Mouse (Mus musculus) CD8-positive naive resting alpha-beta T cell, adult 2 months (primary cell): ENCODE results near the gene Ucp3.
A peak's percentile ranks its signal among the peaks of the same experiment; 100 is the strongest.
"Not testable (repeated sequence)": the region's sequence is repeated elsewhere in the genome, so short reads cannot be mapped to it uniquely, and the experiment has no call there.

Experiments used
- DNase-seq, 2 experiments: peaks; one replicate each; pipeline ENCODE4 v3.0.0; 2022; ENCODE audit warnings: low read depth in 2 of 2, low spot score in 2 of 2

Gene Ucp3

DNA sequence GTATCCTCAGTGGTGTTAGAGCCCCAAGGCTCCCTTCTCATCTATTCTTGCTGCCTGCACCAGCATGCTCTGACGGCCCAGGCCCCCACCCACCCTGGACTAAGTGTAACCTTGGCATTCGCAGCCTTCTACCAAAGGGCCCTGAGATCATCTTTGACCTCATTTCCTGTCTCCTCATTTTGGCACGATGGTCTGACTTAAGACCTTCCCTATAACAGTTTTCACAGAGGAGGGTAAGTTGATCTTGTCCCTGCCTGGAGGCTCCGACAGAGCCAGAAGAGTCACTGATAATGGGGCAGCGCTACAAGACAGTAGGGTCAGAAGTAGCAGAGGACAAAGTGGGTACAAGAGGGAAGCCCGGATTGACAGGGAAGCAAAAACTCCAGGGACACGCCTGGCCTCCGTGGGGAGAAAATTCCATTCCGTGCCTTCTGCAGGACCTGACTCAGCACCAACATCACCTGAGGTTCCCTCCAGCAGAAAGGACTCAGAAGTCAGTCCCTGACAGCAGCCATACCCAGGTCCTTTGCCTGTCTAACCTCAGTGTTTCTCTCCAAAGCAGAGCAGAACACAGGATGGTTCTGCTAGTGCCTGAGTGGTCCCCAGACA lies 1.2 kb downstream of the Ucp3 start:
- no peak for DNase-seq

DNA sequence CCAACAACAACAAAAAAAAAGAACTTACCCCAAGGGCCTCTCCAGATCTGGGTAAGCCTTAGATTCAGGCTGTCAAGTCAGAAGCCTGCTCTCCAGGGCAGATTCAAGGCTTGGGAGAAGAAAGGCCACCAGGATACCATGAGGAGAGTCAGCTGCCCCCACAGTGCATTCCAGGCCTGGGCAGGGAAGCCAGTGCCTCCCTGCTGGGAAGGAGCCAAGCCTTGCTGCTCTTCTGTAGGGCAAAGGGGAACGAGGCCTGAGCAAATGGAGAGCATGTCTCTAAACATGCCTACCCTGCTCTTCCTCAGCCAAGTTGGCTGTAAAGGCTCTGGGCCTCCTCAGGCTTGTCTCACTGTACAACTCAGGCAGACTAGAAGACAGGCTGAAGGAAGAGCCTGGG lies 1.9 kb downstream of the Ucp3 start:
- DNase-seq: no peak

DNA sequence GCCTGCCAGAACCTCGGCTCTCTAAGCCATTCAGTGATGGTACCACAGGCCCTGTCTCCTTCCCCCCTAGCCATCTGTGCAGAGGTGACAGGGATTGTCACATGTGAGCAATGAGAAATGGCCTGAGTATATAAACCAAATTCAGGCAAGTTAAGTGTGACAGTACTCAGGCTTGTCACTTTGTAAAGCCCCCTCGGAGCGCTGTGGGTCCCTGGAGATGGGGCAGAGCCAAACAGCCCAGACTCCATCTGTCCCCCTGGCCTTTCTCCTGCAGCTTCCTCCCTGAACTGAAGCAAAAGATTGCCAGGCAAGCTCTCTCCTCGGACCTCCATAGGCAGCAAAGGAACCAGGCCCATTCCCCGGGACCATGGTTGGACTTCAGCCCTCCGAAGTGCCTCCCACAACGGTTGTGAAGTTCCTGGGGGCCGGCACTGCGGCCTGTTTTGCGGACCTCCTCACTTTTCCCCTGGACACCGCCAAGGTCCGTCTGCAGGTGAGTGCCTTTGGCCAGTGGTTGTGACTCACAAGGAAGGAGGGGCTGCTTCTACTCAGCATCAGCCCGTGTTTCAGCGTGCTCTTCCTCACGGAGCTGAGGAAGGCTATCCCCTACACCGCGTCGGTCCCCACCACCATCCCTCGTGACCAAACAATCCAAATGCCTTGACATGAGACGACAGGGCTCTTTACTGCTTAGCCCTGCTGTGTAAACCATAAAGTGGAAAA lies 6.5 kb downstream of the Ucp3 start:
- DNase-seq: no peak

DNA sequence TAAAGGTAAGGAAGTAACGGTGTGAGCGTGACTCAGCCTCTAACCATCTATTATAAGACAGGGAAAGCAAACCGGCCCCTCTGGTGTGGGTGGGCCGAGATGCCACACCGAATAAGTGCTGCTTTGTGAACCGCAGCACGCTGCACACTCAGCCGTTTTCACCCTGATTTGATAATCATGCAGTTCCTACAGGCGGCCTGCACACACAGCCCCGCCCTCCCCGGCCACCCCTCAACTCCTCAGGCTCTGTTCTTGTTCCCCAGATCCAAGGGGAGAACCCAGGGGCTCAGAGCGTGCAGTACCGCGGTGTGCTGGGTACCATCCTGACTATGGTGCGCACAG lies 7.0 kb downstream of the Ucp3 start:
- no peak for DNase-seq

DNA sequence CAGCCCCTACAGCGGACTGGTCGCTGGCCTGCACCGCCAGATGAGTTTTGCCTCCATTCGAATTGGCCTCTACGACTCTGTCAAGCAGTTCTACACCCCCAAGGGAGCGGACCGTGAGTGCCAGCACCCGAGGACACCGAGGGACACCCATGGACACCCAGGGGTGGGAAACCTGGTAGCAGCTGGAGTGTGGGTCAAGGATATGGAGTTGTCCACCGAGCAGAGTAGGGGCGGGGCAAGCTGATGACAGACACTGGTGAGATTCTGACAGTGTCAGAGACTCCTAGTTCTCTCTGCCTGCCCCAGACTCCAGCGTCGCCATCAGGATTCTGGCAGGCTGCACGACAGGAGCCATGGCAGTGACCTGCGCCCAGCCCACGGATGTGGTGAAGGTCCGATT lies 7.4 kb downstream of the Ucp3 start:
- no peak for DNase-seq

DNA sequence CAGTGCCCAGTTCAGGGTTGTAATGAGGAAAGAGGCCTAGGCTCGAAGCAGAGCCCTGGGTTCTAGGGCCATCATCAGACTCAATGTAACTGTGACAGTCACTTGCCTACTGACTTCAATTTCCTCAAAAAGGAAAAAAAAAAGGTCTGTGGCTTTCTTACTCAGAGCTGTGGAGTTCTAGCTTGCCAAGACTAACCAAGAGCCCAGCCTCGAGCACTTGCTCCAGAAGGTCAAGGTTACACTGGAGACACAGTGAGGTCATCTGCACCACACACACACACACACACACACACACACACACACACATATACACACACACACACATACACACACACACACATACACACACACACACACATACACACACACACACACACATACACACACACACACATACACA lies 9.3 kb downstream of the Ucp3 start:
- not testable (repeated sequence) for DNase-seq

DNA sequence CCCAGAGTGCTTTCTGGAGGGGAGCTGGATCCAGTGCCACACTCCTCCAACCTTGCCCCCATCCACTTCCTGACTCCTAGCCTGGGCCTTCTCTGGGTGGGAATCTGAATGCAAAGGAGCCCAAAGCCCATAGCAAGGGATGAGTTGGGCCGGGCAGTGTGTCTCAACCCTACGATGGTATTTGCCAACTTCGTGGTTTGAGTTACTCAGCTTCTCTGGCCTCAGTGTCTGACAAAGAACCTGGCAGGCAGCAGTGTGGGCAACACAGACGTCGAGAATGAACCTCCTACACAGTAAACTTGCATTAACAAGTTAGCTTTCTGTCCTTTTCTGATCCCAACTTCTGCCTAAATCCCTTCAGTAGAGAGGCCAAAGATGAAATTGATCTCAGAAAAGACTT lies 11.7 kb downstream of the Ucp3 start:
- DNase-seq: no peak

DNA sequence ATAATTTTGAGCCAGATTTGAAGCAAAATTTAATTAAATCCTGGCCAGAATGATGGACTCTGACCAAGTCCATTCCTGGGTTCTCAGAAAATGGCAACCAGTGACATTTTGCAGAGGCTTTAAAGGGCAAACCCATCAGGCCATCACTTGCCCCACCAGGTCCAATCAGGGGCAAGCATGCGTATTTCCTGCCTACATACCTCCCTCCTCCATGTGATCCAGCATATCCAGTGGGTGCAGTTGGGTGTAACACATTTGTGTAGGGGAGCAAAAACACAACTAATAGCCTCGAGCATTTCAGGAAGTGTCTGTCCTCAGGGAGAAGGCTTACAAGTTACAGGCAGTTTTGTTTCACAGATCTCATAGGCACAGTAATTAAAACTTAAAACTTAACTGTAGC lies 14.5 kb downstream of the Ucp3 start:
- no peak for DNase-seq

DNA sequence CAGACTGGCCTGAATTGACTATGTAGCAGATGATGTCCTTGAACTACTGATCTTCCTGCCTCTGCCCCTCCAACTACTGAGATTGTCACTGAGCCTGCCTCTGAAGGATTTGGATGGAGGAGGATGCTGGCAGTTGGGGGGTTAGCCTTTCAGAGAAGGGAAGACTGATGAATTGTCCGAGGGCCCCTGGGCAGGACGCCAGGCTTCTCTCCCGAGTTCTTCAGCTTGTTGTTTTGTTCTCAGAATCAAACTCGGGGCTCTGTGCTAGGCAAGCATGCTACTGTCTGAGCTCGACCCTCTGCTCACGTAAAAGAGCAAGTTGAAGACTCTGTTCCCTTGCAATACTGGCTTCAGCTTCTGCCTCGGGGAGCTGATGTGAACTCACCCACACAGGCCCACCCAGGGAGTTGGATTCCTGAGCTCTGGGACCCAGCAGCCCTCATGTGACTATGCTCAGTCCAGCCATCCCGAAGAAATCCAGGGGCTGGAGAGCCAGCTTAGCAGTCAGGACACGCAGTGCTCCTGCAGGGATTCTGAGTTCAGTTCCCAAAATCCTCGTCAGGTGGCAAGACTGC lies 15.8 kb downstream of the Ucp3 start:
- no peak for DNase-seq

DNA sequence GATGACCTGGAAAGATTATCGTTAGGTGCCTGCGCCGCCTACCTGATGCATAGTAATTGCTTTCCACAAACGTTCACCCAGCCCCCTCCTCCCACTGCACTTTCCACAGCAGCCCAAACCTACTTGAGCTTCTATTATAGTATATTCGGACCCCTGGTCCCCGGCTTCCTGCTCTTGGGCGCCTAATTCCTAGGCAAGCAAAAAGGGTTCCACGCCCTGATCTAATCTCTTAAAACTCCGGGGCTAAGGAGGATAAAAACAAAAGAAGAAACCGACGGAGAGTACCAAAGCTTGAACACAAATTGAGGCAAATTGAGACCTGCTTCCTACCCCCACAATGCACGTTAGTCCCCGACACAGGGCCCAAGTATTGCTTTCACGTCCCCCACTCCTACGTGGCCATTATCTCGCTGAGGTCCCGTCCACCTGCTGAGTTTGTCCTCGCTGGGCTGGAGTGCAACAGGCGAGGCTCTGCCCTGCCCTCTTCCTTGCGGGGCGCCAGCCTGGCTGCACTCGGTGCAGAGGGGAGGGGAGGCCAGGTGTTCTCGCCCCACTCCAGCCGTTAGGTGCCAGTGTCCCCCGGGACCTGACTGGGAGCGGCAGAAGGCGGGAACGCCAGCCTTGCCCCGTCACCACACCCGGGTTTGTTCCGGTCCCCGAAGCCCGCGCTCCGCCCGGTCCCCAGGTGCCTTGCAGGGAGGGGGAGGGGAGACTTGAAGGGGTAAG lies 19.8 kb downstream of the Ucp3 start:
- DNase-seq: peak in 1 of 2 experiments; percentile 3

DNA sequence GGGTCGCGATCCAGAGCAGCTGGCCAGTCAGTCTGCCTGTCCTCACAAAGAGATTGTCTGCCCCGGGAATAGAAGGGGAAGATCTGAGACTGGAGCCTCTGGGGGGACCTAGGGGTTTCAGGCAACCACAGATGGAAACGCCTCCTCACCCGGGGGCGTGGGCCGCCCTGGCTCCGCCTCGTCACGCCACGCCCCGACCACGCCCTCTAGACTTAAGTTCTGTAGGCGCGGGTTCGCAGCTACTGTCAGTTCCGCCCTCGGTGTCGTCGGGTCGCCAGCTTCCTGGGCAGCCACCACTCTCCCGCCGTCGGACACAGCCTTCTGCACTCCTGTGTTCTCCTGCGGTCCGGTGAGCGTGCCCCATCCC lies 20.3 kb downstream of the Ucp3 start, which contains the start of gene Ucp2:
Gene Ucp2, plus strand, starts transcription at position 221 of the 367 bp plus-strand sequence.
- peak; percentile 90 to 94 for DNase-seq

DNA sequence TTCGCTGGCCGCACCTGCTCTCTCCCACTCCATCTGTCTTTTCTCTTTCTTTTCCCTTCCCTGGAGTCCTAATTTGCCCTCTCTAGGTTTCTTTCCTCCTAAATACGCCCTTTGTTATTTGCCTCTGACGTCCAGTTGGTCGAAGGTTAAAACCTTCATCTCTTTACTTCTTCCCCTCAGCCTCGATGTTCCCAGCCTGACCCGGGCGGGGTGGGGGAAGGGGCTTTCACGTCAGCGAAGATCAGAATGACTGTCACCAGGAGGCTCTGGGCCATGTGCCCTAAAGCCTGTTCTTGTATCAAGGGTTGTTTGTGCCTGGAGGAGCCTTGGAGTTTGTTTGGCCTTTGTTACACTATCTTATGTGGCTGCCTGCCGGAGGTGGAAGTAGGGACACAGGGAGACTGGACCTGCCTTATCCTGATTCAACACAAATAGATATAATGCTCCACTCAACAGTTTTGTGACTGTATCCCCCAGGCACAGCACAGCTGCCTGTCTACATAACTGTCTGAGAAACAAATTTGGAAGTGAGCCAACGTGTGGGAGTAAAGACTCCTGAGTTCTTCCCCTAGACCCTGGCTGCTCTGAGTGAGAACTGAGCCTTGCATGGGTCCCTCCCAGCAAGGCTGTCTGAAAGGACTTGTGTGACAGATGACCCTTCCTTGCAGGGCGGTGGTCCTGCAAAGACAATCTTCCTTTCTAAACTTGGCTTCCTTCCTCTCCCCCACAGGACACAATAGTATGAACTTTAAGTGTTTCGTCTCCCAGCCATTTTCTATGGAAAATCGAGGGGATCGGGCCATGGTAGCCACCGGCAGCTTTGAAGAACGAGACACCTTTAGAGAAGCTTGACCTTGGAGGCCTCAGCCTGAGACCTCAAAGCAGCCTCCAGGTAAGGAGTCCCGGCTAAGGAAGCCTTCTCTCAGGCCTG lies 21.0 kb downstream of the Ucp3 start:
- DNase-seq: peak; percentile 44 to 50

DNA sequence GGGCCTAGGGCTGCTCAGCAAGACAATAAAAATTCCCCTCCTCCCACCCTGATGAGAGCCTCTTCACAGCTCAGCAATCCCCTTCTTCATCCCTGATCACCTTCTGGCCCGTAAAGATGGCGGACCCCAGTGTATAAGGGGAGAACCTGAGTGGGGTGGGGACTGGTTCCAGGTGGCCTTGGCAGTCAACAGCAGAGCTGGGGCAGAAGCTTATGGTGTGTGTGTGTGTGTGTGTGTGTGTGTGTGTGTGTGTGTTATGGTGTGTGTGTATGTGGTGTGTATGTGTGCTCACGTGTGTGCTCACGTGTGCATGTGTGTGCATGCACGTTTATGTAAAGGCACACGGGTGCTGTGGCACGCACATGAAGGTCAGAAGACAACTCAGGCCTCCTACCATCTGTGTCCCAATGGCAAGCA lies 21.6 kb downstream of the Ucp3 start:
- peak in 1 of 2 experiments; percentile 29 for DNase-seq

DNA sequence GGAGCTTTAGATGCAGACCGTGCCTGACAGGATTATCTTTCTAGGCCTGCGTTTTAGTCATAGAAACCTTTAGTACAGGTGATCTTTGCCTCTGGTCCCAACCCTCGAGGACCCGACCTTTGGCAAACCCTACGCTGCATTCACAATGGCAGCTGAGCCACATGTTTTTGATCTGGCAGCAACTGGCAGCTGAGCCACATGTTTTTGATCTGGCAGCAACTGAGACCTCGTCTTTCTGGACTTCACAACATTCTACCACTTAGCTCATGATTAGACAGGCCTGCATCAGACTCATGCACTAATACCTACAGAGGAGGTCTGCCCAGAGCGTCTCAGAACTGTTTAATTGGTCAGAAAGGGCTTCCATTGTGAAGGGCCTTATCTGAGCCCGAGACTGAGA lies 22.3 kb downstream of the Ucp3 start:
- no peak for DNase-seq

DNA sequence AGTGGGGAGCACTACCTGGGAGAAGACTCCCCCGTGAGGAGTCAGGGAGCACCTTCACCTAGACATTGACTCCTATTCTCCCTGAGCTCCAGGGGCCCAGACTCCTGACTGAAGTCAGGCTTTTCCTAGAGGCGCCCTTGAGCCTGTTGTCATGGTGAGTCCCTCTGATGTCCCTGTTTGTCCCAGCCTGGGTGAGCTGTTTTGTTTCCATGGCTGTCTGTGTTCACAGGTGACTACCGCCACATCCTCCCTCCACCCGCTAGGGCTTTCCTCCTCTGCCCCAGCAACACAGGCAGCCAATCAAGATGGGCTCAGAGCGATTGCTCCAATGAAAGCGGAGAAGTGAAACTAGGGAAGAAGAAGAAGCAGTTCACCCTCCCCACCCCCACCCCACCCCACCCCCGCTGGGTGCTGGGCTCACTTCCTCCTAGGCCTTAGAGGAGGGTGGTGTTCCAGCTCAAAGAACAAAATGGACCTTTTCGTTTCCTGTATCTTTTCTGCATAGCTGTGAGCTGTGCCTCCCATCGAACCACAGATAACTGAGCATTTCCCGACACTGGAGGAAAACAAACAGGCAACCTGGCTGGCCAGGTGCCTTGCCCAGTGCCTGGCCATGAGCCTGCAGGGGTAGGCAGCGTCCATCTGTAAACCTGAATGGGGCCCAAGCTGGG lies 22.9 kb downstream of the Ucp3 start:
- DNase-seq: peak; percentile 85 to 87

DNA sequence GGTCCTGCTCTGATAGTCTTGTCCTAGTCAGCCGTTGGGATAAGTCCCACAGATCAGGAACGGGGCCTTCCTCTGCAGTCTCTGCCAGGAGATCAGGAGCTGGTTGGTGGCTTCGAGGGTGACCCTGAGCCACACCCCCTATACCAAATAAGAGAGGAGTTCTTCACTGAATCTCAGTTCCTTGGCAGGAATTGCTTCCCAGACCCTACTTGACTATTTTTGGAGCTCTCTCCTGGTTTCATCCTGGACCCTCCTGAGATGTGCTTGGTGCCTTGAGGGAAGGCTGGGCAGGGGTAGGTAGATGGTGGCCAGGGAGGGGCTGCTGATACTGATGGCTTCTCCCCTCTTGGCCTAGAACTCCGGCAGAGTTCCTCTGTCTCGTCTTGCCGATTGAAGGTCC lies 23.6 kb downstream of the Ucp3 start:
- DNase-seq: no peak

DNA sequence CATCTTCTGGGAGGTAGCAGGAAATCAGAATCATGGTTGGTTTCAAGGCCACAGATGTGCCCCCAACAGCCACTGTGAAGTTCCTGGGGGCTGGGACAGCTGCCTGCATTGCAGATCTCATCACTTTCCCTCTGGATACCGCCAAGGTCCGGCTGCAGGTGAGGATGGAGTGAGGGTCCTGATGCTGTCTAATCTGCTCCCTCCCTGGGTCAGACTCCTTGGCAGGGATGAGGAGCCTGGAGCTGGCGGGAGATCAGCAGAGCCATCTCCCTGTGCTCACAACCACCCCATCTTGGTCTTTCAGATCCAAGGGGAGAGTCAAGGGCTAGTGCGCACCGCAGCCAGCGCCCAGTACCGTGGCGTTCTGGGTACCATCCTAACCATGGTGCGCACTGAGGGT lies 24.0 kb downstream of the Ucp3 start:
- no peak for DNase-seq

DNA sequence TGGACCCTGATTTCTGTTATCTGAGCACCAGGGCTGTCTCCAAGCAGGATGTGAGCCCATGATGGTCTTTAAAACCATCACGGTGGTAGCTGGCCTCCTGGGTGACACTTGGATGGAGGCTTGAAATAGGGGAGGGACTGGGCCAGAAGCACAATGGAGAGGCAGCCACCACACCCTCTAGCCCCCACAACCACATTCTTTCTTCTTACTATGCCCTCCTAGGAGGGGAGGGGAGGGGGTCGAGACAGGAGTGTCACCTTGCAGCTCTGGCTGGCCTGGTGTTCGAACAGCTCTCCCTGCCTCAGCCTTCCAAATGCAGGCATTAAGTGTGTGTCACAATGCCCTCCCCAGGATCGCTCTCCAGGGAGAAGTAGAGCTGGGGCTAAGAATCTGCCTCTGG lies 24.6 kb downstream of the Ucp3 start:
- no peak for DNase-seq

DNA sequence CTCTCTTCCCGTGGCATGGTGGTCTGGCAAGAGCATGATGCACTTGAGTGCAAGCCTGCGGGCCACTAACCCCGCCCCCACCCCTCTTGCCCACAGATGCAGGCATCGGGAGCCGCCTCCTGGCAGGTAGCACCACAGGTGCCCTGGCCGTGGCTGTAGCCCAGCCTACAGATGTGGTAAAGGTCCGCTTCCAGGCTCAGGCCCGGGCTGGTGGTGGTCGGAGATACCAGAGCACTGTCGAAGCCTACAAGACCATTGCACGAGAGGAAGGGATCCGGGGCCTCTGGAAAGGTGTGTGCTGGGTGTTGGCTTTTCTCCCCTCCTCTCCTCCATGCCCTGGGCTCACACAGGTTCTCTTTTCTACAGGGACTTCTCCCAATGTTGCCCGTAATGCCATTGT lies 25.2 kb downstream of the Ucp3 start:
- no peak for DNase-seq

DNA sequence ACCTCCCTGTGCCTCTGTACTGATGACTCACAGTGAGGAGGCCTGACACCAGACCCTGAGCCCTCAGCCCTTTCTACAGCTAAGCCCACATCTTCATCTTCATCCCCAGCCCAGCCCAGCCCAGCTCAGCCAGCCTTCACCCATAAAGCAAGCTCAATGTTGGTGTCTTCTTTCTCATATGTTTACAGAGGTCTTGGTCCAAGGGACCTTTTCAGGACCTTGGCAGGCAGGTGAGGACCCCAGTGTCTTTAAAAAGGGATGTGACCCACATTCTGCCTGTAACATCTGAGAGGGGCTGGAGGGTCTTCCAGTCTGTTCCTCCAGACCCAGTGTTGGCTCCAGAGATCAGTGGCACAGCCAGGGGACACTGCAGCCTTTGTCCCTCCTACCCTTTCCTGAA lies 26.7 kb downstream of the Ucp3 start:
- DNase-seq: no peak
